Mouse (Mus musculus) testis, postnatal 14 days (tissue): ENCODE results near the gene Nipa2.

Experiments used
- DNase-seq: peaks from one replicate; pipeline ENCODE4 v3.0.0; 2021; ENCODE audit warnings: low spot score

Nipa2 gene

DNA sequence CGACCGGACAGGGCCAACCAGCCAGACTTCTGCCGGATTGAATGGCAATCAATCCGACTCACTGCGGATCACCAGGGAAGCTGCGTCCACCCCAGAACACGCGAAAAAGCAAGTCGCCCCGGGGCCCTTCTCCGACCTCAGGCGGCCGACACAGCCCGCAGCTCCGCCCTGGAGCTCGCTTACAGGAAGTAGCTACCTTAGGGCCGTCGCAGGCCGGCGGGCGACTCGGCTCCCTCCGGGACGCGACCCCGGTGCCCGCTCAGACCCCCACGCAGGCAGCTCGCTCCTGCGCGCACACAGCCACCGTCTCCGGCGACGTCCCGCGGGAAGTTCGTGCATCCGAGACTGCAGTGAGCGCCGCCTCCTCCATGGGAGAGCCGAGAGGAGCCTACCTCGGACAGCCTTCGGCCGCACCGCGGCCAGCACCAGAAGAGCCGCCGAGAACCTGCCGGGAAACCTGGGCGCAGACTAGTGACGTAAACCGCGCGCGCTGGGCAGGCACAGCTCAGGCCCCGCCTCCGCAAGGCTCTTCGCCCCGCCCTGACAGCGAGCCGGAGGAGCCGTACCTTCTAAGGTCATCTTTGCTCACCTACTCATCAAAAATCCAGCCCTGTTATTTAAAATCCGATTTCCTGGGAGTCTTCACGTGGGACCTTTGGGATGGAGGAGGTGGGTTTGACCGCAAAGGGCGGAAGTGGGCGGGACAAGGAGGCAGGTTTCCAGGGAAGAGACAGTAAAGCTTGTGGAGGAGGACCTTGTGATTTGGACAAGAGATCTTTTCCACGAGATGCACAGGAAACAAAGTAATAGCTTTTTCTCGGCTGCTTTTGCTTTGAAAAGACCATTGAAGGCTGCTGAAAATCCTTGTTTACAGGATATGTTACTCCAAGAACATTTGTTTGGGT lies at the start of gene Nipa2:
Gene Nipa2 (minus strand): TSS at position 473 of the 905 bp plus-strand sequence.
- peak; percentile 94 for DNase-seq

DNA sequence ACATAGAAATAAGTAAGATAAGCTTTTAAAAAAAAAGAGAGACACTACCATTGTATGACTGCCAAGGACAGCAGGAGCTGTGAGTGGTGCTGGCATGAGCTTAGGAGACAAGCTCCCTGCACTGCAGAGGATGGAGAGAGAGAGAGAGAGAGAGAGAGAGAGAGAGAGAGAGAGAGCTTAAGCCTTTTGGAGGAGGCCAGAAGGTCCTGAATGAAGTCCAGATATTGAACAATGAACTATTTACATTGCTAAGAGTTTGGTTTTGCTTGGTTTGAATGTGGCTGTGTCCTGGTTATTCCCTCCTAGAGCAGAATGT lies 48.7 kb upstream of the Nipa2 start:
- no peak for DNase-seq

DNA sequence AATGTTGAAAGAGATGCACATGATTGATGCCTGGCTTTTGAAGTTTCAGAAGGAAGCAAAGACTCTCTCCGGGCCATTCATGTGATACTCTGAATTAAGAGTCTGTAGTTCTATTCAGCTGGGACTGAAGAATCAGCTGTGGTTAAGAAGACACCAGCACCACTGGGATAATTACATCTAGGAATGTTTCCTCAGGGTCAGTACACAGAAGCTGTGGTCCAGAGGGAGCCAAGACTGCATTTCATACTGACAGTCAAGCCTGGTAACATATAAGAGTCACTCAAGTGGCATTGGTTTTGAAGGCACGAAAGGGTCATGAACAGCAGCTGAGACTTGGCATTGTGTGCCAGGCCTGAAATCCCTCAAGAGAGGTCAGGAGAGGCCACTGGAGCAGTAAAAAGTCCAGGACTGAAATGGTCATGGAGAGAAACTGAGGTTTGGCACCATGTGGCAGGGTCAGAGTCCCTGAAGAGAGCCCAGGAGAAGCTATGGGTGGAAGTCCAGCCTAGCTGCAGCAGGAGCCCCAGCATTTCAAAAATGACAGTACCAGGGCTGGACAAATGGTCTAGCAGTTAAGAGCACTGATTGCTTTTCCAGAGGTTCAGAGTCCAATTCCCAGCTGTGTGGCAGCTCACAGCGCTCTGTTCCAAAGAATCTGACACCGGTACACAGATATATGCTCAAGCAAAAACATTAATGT lies 48.2 kb upstream of the Nipa2 start:
- no peak for DNase-seq

DNA sequence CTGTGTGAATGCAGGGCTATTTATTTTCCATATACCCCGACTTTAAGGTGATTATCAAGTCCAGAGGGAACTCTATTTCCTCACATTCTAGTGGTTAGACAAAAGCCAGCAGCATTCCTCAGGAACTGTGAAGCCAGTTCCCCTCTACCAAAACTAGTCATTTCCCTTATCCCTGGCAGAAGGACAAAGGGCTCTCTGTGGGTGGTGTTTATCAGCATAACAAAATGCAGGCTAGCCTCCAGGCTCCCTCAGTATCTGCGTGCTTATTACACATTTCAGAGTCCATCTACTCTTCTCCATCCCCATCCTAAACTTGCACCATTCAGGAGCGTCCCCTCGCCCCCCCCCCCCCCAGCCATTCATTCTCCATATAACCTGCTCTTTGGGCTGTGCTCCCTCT lies 36.7 kb upstream of the Nipa2 start:
- DNase-seq, result no peak

DNA sequence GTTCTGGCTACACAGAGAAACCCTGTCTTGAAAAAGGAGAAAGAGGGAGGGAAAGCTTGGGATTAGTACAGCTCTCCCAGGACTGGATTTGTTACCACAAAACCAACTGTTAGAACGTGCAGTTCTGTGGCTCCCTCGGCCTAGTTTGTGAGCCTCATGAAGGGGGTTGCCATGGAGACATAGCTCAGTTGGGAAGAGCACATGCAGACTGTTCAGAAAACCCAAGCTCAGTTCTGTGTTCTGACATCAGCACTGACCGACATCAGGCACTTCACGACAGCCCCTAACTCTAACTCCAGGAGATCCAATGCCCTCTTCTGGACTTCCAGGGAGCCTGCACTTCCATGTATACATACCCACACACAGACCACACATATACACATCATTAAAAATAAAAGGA lies 32.7 kb upstream of the Nipa2 start:
- no peak for DNase-seq

DNA sequence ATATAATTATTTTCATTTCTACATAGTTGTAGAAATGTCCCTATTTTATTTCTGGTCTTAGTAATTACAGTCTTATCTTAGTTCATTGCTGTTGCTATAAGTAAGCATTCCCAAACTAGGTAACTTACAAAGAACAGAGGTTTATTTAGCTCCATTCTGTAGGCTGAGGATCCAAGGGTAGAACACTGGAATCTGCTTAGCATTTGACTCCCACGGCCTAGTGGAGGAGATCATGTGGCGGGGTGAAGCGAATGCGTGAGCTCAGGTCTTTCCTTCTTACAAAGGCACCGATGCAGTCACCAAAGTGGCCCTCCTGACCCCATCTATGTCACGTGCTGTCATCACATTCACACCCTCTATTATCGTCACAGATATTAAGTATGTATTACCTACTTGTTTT lies 29.6 kb upstream of the Nipa2 start:
- DNase-seq, result no peak

DNA sequence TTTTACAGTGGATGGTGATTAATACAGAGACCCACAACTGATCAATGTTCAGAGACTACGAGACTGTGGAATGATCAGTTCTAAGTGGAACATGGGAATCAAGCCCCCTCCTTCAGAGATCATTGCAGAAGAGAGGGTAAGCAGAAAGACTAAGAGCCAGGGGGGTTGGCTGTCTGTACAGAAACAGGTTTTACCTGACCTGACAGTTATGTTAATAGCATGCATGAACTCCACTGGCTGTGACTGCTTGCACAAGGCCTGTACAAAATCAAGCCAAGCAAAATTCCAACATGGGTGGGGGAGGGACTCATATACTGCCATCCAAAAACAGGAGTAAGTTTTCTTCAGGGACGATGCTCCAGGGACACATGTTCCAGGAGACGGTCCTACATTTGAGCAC lies 28.9 kb upstream of the Nipa2 start:
- no peak for DNase-seq

DNA sequence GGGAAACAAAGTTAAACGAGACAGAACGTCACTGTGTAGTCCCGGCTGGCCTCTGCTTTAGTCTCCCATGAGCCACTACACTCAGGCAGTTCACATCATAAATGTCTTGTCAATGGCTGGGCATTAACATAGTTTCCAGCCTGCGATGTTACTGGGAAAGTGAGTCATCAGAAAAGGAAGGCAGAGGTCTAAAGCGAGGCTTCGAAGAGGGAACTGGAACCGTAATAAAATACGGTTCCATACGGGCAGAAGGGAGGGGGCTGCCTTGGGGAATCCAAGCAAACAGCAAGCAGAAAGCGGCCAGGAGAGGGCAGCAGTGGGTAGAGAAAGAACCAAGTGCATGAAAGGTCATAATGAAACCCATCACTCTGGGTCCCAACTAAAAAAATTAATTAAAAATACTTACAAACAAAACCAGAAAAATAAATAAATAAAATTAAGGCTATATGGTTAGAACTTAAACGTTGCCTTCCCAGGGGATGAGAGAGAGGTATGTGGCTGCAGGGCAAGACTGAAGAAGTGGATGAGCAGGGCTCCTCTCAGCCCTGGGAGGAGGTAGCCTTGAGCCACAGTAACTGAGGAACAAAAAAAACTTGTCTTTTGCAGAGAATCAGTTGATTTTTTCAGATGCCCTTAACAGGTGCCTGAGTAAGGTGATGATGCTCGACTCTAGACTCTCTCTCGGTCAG lies 24.4 kb upstream of the Nipa2 start:
- DNase-seq, result peak; percentile 29

DNA sequence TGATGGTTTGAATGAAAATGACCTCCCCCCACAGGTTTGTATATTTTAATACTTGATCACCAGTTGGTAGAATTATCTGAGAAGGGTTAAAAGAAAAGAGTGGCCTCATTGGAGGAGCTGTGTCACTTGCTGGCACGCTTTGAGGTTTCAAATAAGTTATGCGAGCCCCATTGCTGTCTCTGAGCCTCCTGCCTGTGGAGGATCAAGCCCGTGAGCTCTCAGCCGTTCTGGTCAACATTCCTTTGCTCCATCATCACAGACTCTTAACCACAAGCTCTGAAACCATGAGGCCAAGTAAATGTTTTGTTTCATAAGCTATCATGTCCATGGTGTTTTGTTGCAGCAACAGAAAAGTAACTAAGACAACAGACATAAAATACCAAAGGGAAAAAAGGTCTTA lies 22.5 kb upstream of the Nipa2 start:
- DNase-seq, result no peak

DNA sequence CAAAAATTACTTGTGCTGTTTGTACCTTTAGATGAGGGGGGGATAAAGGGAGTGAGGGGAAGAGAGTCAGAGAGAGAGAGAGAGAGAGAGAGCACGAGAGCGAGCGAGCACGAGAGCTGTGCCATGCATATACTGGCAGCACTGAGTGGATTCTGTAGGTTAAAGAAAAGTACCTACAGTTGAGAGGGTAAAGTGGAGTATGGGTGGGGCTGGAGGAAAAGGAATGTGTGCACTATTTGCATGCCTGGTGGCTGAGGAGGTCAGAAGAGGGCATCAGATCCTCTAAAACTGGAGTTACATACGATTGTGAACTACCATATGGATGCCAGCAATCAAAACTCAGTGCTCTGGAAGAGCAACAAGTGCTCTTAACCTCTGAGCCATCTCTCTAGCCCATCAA lies 20.8 kb upstream of the Nipa2 start:
- DNase-seq, result no peak

DNA sequence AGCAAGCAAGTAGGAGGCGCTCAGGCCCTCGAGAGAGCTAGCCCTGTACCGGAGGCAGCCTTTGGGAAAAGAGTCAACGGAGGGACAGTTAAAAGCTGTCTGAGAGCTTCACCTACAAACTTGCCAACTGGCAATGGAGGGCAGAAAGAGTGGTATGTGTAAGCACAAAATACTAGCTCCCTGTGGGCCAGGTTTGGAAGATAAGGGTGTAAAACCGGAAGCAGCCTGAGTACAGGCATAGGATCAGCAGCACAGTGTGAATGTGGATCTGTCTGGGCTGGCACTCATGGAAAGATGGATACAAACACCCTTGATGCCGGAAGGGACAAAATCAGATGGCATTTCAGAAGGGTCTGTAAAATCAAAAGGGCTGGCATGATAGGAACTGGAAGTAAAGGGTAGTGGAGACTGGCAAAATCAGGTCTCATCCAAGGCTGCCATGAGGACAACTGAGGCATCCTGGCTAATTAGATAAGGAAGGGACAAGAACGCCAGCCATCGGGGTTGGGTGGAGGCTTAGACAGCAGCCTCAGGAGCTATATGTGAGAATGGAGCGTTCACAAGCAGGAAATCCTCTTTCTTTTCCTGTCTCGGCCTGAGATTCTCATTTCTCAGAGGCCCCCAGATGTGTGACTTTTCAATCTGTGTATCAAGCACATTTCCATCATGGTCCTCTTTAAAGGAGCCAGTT lies 19.9 kb upstream of the Nipa2 start:
- no peak for DNase-seq

DNA sequence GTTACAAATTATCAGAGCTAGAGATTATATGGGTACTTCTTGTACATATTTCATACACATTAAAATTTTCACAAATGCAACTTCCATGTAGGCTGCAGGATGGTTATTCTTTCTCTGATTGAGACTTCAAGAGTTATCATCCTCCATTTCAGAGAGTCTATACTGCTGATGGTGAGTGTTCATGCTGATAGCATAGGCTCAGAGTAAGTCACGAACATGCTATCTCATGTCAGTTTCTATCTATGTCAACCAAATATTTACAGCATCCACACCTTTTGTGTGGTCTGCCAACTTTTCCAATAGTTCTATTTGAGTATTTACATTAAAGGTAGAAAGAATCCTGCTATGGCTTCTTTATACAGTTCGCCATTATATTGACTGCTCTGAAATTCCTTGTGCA lies 19.2 kb upstream of the Nipa2 start:
- no peak for DNase-seq

DNA sequence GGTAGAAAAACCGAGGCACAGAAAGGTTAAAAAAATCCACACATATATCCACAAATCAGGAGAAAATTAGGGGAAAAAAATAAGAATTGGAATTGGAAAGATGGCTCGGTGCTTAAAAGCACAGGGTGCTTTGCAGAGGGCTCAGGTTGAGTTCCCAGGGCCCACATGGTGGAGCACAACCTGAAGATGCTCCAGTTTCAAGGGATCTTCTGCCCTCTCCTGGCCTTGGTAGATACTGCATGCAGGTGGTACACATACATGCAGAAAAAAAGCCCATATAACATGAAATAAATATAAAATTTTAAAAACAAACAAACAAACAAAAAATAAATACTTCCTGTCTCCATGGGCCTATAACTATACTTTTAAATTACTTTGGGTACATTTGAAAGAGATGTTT lies 12.2 kb upstream of the Nipa2 start:
- DNase-seq, result no peak

DNA sequence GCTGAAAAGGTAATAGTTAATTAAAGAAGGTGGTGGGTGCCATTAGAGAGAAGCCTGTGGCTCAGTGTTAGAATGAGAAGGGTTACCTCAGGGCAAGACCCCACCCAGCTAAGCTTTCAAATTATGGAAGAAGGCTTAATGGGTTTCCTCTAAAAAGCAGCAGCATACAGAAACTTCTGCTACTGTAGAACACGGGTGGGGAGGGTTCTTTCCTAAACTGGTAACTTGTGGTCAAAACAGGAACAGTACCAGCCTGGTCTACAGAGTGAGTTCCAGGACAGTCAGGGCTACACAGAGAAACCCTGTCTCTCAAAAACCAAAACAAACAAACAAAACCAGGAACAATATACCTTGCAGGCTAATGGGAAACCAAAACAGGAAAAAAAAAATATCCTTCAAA lies 7.1 kb upstream of the Nipa2 start:
- no peak for DNase-seq

DNA sequence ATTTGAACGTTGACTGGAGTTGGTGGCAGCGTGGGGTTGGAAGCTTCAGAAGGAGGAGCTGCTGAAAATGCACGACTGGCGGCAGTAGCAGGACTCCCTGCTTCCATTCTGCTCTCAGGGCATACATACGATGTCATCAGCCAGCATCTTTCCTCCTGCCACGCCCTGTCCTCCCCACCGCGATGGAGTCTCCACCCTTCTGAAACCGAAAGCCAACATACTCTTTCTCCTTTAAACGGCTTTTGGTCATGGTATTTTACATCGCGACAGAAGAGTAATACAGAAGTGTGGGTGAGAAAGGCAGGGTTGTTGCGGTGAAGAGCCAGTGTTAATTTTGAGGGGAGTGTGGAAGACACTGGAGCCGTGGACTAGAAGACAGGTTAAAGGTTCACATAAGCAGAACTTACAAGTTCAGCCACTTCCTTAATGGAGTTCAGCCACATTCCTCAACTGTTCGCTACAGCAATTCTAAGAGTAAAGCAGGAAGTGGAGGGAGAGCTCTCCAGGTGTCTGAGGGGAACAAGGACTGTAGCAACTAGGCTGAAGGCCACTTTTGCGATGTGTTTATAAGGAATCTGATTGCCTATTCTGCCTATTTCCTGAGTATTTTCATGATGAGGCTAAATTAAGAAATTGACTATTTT lies 6.1 kb upstream of the Nipa2 start:
- DNase-seq, result no peak

DNA sequence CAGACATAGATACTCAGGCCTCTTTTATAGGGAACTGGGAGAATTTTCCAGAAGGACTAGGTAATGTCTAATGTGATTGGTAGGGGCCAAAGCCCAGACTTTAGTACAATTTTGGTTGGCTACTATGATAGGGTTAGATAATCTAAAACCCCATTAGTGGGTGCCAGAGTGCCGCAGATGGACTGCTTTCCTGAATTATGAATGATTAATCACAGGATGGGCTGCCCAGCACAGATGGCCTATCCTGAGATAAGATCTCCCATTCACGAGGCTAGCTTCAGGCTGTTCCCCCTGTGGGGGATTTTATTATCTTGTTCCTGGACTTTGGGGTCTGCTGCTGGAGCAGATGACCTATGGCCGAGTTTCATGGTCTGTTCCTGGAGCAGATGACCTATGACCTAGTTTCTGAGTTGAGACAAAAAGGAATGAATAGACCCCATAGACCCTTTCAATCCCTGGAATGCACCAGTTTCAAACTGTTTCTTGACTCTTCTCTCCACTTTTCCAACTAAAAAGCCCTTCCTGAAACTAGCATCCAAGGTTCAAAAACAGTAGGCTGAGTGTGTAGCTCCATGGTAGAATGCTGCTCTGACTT lies 4.7 kb upstream of the Nipa2 start:
- DNase-seq, result no peak

DNA sequence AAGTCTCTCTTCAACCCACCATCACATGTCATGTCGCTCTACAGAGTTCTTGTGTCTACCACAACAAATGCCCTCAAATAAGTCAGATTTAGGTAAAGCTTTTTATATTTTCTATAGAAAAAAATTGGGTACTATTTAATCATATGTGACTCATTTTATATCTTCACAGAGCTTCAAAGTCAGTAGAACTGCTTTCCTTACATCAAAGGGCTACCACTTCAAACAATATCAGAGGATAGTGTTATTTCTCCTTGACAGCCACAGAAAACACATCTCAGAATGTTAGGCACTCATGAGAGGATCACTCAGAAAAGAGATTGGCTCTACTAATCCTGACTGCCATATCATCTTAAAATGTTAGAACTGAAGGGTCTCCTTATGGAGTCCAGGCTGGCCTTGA lies 1.8 kb downstream of the Nipa2 start:
- no peak for DNase-seq

DNA sequence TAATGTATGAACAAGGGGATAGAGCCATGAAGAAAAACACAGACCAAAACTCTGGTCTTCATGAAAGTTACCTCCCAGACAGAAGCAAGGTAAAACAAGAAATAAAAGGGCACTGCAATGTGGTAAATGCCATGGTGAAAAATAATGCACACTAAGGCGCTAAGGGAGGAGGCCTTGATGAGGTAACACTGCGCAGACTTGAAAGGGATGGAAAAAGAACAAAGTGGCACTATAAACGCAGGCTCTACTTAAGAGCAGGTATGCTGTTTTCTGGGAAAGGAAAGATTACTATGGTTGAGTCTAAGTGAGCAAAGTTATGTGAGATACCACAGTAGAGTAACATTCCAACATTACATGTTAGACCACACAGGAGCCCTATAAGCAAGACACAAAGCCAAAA lies 2.5 kb downstream of the Nipa2 start:
- no peak for DNase-seq

DNA sequence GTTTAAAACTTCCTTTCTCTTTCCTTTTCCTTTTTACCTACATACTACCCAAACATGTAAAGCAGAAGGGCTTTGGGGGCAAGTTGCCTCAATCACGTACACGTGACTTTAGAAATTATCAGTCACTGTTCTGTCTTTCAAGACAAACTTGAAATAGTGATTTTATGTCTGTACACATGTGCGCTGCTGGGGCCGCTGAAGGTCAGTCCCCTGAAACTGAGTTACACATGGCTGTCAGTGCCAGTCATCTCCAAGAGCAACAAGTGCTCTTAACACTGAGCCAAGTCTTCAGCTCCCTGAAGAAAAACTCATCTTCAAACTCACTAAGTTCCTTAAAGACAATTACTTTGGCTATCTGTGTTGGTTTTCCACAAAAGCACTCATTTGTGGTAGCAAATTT lies 4.4 kb downstream of the Nipa2 start:
- no peak for DNase-seq

DNA sequence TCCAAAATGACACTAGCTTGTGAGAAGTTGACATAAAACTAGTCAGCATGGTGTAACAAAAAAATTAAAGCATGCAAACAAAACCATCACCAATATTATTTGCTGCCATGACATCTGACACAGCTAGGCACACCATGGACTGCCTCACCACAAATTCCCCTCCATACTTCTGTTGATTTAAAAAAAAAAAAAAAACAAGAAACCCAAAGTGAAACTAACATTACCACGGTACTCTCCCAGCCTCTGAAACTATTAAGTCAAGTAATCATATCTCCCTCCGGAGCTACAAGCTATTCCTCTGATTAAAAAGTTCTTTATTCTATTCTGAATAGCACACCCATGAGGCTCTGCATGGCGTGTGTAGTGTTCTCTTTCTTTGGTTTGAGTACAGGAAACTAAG lies 5.1 kb downstream of the Nipa2 start:
- DNase-seq, result no peak

DNA sequence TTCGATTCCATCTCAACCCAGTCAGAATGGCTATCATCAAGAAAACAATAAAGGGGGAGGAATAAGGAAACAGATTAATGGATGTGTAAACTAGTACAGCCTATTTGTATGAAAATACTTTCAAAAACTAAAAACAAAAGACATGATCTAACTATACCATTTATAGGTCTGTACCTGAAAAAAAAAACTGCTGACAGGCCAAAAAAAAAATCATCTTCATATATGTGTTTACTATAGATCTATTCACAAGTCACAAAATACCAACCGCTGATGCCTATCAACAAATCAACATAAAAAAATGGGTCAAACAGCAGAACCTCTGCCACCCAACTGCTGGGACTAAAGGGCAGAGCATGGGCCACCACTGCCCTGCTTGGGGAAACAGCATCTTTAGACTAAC lies 6.2 kb downstream of the Nipa2 start:
- DNase-seq, result no peak

DNA sequence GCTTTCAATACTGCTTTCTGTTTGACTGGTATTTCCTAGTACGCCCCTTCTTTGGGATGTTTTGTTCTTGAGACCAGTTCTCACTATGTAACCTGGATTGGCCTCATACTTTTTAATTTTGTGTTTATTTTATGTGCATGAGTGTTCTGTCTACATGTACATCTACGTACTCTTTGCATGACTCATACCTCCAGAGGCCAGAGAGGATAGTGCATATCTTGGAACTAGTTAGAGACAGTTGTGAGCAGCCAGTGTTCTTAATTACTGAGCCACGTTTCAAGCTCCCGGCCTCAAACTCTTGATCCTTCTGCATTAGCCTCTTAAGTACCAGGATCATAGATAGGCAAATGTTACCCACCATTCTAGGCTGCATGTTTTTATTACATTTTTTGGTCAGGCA lies 23.9 kb downstream of the Nipa2 start:
- DNase-seq, result no peak
